Mouse (Mus musculus) ZHBTc4 (cell line): Measurements from ENCODE around the gene Sdsl.

Experiments
- DNase-seq: peaks from one replicate; pipeline ENCODE4 v3.0.0-alpha.2; 2011; ENCODE audit warnings: low read depth, low spot score

The Sdsl gene

GRCm38 (mm10) chr5:120429692-120430091 lies 42.9 kb downstream of the Sdsl start:
- no peak for DNase-seq

GRCm38 (mm10) chr5:120428990-120429389 lies 43.6 kb downstream of the Sdsl start:
- peak; percentile 85 for DNase-seq

- DNase-seq = peak; percentile 29
Measured at GRCm38 (mm10) chr5:120428189-120428838, 44.3 kb downstream of the Sdsl start.

GRCm38 (mm10) chr5:120427451-120427938 lies 45.1 kb downstream of the Sdsl start:
- no peak for DNase-seq

- DNase-seq = no peak
Measured at GRCm38 (mm10) chr5:120426572-120426971, 46.0 kb downstream of the Sdsl start.

- DNase-seq = peak; percentile 32
Measured at GRCm38 (mm10) chr5:120425711-120426110, 46.9 kb downstream of the Sdsl start.

GRCm38 (mm10) chr5:120424657-120425056 lies 48.0 kb downstream of the Sdsl start:
- DNase-seq = no peak

- peak; percentile 93 for DNase-seq
Measured at GRCm38 (mm10) chr5:120424039-120424438, 48.6 kb downstream of the Sdsl start.

- no peak for DNase-seq
Measured at GRCm38 (mm10) chr5:120420106-120420505, 52.5 kb downstream of the Sdsl start.

- DNase-seq = peak; percentile 69
Measured at GRCm38 (mm10) chr5:120413436-120413835, 59.2 kb downstream of the Sdsl start.

- DNase-seq = peak; percentile 50
Measured at GRCm38 (mm10) chr5:120409385-120410378, 62.9 kb downstream of the Sdsl start.

- DNase-seq = peak; percentile 23
Measured at GRCm38 (mm10) chr5:120408933-120409332, 63.7 kb downstream of the Sdsl start.
